Mouse (Mus musculus) right cerebral cortex, postnatal 25 days (tissue): ENCODE measurements around the gene Ttc17.
A peak's percentile ranks its signal among the peaks of the same experiment; 100 is the strongest.

ENCODE experiments used
- DNase-seq: peaks from one replicate; pipeline ENCODE4 v3.0.0; 2022

The Ttc17 gene

DNA sequence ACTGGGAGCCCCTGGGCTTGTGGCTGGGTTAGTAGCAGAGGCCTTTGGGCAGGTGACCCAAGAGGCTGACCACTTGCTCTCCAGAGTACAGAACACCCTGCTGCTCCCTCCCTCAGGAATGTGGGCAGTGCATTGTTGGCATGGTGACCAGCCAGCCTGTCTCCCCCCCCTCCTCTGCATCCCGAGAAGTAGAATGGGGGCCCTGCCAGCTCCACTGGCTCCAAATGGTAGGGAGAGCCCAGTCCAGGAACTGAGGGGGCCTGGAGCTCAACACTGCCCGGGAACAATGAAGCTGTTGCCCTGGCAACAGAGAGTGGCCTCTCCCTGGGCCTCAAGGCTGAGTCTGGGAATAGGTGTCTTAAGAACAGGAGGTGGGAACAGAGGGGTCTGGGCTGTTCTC is 117.3 kb downstream of the Ttc17 start:
- no peak for DNase-seq

DNA sequence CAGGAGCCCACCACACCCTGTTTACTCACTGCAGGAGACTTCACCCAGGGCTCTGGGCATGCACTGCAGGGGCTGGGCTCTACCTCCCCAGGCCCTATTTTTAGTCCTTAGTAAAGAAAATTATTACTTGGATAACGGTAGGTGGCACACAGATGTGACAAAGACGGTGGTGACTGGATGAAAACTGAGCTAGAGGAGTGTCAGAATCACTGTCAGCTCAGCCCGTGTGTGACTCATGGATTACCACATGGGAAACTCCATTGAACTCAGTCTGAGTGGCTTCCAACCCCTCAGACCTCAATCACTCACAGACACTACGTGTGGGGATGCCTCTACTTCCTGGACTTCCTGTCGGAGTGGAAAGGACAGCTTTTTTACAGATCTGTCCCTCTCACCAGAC is 118.4 kb downstream of the Ttc17 start:
- DNase-seq, result no peak

DNA sequence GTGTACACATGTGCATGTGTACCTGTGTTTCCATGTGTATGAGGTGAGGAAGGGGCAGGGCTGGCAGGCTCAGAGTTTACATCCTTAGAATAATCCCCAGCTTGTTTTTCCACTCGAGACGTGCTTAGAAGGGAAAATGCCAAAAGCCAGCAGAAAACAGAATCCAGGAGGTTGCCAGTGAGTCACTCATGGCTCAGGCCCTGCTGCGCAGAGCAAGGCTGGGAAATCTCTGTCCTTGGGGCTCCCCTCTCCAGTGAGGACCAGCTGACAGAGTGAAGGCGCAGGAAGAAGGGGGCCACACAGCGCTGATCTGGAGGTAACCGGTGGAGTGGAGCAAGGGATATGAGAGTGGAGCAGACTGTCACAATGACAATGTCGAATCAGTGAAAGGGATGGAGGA is 119.1 kb downstream of the Ttc17 start:
- no peak for DNase-seq

DNA sequence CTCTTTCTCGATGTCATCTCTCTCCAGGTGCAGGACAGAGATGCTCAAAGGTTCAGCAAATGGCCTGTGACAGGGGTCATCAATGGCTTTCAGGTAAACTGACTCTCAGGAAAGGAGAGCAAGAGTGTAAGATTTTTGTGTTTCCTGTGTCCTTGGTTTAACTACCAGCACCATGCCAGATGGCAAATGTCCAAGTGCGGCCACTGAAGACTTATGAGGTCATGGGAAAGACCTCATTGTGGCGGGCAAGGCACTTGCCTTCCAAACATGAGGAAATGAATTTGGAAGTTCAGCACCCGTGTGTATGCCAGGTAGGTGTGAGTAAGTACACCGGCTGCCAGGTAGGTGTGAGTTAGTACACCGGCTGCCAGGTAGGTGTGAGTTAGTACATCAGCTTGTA is 123.0 kb downstream of the Ttc17 start:
- no peak for DNase-seq

DNA sequence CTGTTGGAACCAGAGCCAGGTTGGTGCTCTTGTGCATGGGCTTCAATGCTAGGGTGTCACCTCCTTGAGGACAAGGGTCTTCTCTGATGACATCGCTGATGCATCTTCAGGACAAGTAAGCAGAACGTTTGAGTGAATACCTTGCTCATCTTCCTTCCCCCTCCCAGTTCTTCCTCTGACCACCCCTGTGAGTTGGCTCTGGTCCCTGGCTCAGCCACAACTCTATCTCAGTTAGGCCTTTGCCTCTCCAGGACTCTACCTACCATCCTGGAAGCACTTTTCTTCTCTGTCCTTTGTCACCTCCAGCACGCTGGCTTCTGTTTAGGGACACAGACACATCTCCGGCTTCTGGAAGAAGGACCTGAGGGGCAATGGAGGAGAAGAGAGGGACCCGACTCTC is 126.9 kb downstream of the Ttc17 start:
- no peak for DNase-seq

DNA sequence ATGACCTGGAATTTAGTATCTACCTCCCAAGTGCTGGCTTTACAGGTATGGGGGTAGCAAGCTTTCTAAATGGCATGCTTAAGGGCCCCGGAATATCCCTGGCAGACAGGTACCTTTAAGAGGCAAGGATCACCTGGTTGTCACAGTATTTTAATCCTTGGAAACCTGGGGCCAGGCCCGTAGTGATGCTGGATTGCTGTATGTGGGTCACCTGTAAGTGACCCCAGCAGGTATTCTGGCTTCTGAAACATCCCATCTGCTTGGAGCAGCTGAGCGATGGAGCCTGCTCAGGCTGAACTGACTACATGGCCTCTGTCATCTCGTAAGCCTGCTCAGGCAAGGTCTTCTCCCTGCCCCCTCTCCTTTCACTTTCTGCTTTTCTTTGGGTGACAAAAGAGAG is 130.4 kb downstream of the Ttc17 start:
- no peak for DNase-seq

DNA sequence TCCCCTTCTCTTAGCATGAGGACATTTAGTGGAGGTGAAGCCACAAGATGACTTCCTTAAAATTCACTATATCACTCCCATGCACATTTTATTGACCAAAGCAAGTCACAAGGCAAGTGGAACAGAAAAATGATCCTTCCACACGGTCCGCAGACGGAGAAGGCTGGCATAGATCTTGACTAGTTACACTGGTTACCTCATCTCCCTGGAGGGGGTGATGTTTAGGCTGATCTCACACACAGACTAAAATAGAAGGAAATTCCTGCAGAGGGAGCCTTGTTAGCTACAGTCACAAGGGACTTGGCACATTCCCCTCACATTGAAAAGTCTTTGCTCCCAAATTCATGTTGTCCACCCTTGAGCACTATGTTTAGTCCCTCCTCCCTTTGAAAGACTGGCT is 130.8 kb downstream of the Ttc17 start:
- DNase-seq, result no peak

DNA sequence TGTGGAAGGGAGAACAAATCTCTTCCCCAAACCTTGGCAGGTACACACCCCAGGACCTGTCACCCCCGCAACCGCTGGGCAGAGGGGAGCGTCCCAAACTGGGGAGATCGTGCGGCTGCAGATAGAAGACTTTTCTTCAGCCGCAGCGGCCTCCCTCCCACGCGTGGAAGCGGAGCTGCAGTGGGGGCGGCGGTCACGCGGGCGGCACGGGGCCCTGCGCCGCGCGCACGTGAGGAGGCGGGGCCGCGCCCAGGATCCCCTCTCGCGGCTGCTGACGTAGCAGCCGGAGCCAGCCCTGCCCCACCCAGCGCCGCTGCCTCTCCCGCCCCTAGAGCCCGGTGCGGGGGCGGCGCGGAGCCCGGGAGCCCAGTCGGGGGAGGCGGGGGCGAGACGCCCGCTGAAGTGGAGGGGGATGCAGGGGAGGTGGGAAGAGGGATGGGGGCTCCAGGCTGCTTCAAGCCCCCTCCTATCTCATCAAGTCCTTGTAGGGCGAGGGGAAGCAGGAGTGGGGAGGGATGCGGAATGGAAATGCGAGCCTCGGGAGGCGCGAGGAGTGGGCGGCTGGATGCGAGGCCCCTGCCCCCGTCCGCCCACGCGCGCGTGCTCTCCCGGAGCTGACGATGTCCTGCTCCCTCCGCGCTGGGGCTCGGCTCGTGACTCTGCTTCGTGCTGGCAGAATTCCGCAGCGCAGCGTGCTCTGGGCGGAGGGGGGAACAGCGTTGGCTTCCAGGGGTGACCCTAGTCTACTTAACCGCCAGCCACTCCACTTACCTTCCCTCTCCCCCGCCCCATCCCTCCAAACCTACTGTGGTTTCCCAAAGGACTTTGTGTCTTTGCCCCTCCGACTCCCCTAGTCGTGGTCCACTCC is 133.1 kb downstream of the Ttc17 start:
- peak; percentile 90 for DNase-seq

DNA sequence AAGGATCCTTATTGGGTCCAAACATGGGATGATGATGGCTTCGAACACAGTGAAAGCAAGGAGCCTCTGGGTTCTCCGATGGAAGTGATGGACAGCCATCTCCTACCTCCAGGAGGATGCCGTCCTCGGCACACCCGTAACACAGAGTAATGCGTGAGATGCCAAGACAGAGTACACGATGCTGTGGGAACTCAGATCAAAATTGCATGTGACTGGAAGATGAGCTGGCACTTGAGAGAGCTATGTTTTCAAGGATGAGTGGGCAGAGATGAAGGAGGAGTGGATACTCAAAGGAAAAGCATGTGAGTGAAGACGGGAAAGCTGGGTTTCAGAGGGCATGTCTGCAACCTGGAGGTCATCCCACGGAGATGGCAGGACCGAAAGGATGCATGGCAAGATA is 135.3 kb downstream of the Ttc17 start:
- no peak for DNase-seq

DNA sequence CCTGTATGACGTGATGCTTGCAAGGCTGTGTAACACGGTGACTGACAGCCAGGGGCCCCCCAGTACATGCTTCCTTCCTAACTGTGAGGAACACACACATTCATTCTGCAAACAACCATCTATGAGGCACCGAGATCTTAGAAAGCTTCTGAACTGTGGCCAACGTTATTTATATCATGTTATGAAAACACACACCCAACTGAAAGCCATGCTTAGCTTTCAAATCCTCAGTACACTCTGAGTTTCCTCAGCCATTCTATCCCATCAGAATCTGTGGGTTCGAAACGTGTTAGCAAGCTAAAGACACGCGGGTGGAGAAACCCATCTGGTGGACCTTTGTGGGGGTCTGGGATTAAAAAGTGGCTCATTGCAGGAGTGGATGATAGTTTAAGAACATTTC is 137.7 kb downstream of the Ttc17 start:
- DNase-seq, result no peak

DNA sequence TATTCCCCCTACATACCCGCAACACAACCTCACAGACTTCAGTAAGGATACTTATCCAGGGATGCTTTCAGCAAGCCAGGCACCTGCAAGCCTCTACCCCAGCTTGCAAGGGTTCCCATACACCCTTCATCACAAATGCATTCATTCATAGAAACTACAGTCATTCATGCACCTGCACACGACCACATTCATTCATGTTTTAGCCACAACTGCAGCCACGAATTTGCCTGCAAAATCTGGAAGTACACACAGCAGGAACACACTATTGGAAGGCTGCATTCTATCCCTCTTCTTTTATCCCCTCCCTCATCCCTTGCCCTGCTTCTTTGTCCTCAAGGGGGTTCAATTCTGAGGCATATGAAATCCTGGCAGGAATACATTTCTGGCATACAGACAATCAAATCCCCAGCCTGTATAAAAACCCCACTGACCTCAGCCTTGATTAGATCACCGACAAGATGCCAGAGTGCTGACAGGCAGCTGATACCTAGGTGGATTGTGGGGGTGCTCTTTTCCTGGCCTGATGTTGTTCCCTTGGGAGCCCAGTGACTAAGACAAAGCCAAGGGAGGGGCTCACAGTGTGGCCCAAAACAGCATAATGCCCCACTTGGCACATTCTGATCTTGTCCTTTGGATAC is 139.2 kb downstream of the Ttc17 start:
- DNase-seq, result no peak

DNA sequence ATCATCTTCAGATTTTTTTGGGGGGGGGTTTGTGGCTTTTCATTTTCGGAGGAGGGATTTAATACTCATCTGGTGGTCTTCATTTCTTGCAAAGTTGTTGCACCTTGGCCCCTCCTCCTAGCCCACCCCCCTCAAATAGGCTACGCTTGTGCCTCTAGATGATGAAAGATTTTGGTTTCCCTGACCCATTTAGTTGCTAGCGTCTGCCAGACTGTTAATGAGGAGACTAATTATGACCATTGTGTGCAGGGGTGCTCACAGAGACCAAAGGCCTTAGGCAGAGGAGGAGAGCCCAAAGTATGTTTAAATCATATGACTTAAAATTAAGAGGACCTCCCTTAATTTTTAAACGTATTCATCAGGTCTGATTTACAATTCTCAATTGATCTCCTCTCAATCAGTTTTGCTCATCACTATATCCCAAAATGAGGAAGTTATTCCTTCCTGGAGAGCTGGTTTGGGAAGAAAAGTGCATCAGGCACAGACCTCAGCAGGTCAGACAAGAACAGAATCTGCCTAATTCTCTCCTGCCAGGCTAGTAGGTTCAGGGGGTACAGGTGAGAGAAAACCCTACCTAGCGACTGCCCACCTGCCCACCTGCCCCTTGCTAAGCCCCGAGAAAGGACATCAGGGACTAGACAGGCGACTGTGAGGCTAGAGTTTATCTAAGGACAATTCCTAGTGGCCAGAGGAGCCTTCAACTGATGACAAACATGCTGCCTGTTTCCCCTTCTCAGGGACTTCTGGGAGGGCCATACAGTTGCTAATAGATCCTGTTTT is 139.9 kb downstream of the Ttc17 start:
- DNase-seq, result no peak

DNA sequence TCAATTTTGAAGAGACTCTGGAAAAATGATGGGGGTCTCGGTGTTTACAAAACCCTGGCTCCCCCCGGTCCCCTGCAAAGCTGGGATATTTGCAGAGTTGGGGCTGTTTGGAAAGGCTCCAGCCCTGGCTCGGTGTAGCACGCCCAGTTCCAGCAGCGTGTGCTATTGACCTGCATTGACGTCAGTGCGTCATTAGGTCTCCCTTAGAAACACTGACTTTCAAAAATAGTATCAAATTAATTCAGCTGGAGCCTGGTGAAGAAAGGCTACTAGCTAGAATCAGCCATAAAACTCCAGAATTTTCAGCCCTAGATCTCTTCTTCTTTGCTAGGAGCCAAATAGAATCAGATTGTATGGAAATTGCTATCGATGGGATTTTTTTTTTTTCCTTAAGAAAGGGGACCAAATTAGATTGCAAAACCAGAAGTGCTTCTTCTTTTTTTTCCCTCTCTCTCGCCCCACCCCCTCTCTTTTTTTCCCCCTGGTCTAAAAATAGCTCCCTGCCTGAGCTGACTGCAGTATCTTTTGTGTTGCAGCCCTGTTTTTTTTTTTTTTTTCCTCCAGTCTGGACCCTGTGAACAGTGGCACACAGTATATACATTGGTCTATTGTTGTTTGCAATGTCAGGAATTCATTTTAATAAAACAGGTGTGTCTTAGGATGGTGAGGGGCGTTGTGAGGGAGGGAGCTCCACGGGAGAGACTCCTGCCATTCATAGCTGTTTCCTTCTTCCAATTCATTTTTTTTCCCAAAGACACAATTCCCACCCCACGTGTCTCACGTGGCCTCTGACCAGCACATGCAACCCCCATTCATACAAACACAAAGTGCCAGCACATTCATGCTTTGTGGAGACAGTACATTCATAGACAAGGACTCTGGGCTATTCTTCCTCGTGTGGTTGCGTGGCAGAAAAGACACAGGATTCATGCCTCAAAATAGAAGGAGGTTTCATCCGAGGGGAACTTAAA is 141.0 kb downstream of the Ttc17 start:
- peak; percentile 52 for DNase-seq

DNA sequence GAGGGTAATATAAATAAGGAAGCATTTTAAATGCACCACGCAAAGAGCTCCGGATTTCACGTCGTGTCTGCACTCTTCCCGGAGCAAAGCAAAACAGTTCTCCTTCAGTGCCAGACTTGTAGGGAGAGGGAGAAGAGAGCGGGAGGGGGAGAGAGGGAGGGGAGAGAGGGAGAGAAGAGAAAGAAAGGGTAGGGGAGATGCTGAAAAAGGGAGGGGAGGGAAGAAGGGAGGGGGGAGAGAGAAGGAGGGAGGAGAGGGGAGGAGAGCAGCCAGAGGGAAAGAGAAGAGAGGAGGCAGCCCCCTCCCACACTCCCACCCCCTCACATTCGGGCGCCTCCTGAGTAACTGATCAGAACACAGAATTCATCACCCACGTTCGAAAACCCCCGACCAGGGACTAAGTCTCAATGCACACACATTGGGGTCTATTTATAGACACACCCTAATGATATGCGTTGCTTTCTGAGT is 141.8 kb downstream of the Ttc17 start:
- no peak for DNase-seq

DNA sequence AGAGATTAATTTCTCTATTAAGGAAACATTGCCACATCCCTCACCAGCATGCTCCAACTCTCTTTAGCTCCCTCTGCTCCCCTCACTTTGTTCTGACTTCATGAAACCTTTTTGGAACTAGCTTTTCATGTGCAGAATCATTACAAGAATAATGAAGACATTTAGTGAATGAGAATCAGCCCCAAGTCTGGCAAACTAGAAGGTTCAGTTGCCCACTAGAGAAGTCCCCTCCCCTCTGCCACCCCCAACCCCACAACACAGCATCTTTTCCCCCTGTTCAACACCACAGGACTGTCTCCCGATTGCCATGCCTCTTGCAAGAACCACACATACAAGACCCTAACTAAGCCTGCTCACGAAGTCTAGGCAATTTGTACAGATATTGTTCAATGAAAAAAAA is 142.5 kb downstream of the Ttc17 start:
- no peak for DNase-seq

DNA sequence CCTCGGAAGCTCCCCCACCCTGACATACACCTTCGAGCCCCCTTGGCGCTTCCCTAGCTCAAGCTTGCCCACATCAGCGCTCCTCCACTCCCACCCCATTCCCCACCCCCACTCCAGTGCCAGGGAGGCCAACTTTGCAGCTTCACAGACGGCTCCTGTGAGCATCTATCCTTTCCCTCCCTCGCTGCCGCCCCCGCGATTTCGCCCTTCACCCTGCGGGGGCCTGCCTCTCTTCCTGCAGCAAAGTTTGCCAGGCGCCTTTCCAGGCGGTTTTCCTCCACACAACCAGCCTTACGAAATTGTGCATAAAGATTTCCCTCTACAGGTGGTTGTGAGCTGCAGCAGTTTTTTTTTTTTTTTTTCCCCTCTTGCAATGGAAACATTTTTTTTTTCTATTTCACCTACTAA is 143.0 kb downstream of the Ttc17 start:
- peak; percentile 60 for DNase-seq

DNA sequence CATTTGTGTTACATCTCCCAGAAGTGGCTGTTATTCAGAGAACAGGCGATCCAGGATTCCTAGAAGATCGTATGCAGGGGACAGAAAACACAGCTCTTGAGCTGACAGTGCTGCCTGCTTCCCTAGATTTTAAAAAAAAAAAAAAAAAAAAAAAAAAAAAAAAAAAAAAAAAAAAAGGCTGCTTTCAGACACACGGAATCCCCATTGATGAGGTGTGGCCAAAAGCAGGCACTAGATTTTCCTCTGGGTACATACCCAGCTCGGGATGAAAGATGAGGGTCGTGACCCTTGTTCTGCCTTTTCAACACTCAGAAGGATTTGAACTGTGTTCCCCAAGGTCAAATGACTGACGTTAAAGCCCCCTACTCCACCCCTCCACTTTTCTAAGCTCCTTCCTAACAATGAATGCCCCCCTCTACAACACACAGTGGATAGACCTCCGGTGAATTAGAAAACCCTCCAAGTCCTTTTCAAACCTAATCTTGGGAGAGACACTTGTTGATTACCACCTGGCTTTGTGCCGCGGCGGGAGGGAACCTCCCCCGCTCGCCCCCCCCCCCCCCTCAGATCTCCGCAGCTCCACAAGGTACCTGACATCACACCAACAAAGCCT is 143.5 kb downstream of the Ttc17 start:
- DNase-seq, result no peak

DNA sequence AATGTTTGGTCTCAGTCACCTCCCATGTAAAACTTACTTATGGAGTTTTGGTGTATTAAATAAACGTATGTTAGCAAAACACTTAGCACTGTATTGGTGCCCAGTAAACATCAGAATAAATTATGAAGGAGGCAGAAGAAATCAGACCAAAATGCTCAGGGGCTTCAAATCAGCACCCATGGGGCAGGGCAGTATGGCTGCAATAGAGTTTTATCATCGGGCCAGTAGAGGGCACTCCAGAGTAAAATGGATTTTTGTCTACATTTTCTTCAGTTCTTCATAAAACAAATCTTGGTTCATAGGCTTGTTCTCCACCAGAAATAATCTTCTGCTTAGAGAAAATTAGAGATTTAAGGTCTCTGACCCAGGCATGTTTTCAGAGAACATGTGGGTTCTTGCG is 152.4 kb downstream of the Ttc17 start:
- no peak for DNase-seq
